Mouse (Mus musculus) C2C12 (cell line): ENCODE data around the gene Hsp90ab1. TPM values are rescaled to one million over a fixed set of nuclear protein-coding genes. Genes with fewer than 3 reads are reported as not detected.

Source experiments
- H3K27me3 ChIP-seq: one replicate; pipeline ENCODE4 v1.6.1; 2011; ENCODE audit not compliant: control insufficient read depth, insufficient read depth, insufficient read length
- H3K36me3 ChIP-seq: one replicate; pipeline ENCODE4 v1.6.1; 2011; ENCODE audit not compliant: control insufficient read depth, insufficient read depth
- H3K4me3 ChIP-seq: one replicate; pipeline ENCODE4 v1.5.1; 2011; ENCODE audit warnings: mild to moderate bottlenecking, control low read depth; ENCODE audit not compliant: poor library complexity, insufficient read depth, severe bottlenecking
- H3K79me2 ChIP-seq: one replicate; pipeline ENCODE4 v1.6.1; 2011; ENCODE audit not compliant: control insufficient read depth, insufficient read depth
- H3K79me3 ChIP-seq: one replicate; pipeline ENCODE4 v1.6.1; 2011; ENCODE audit warnings: low read depth, control low read depth
- H3ac ChIP-seq: one replicate; pipeline ENCODE3; 2011; ENCODE audit warnings: low read depth; ENCODE audit not compliant: control insufficient read depth, insufficient read length
- CEBPB ChIP-seq: IDR thresholded peaks from one replicate; pipeline ENCODE4 v1.6.1; 2011; ENCODE audit warnings: low read depth, mild to moderate bottlenecking, control low read depth, moderate library complexity
- CTCF ChIP-seq: IDR thresholded peaks from one replicate; pipeline ENCODE4 v1.5.1; 2011; ENCODE audit not compliant: control insufficient read depth, insufficient read depth, insufficient read length
- FOSL1 ChIP-seq: IDR thresholded peaks from one replicate; pipeline ENCODE4 v1.8.0; 2011; ENCODE audit warnings: mild to moderate bottlenecking, low read length; ENCODE audit not compliant: poor library complexity, insufficient read depth, severe bottlenecking
- MAX ChIP-seq: IDR thresholded peaks from one replicate; pipeline ENCODE4 v1.6.1; 2011; ENCODE audit warnings: mild to moderate bottlenecking, control low read depth
- MYOD1 ChIP-seq: IDR thresholded peaks from one replicate; pipeline ENCODE4 v1.6.1; 2011; ENCODE audit warnings: low read depth; ENCODE audit not compliant: control insufficient read depth, insufficient read length
- MYOG ChIP-seq: IDR thresholded peaks from one replicate; pipeline ENCODE4 v1.6.1; 2011; ENCODE audit not compliant: control insufficient read depth, insufficient read length; ENCODE audit errors: extremely low read depth
- USF1 ChIP-seq: IDR thresholded peaks from one replicate; pipeline ENCODE4 v1.6.1; 2011; ENCODE audit warnings: low read depth, mild to moderate bottlenecking, control low read depth, moderate library complexity
- polyA plus RNA-seq: library from polyadenylated mRNA; unstranded; fragments of >200 nt; fragmentation: generic; extraction: Trizol; gene quantifications from one replicate; pipeline ENCODE4 v1.2.1, GENCODE M21; 2012; ENCODE audit warnings: missing spikeins

The Hsp90ab1 gene
- polyA plus RNA-seq, 1 experiment = 2,021 TPM

GRCm38 (mm10) chr17:45556514-45557245 is 16.4 kb downstream of the Hsp90ab1 start:
- H3K27me3 ChIP-seq = no peaks in the 10 kb centered on the region
- H3ac ChIP-seq = no peak overlapping the region
- TF ChIP-seq CEBPB = no peak
- no peak for TF ChIP-seq CTCF
- TF ChIP-seq MYOG = no peak
- TF ChIP-seq FOSL1 = no peak
- H3K36me3 ChIP-seq = no peaks in the 10 kb centered on the region
- no peaks in the 10 kb centered on the region for H3K79me3 ChIP-seq
- peaks cover 10% of the 10 kb centered on the region for H3K79me2 ChIP-seq
- H3K4me3 ChIP-seq = peak overlapping the region; percentile 42

GRCm38 (mm10) chr17:45556107-45556489 is 17.0 kb downstream of the Hsp90ab1 start:
- Histone ChIP-seq H3ac (peak overlapping the region; percentile 52), H3K79me3 (no peaks in the 10 kb centered on the region), H3K4me3 (peak overlapping the region; percentile 42), H3K27me3 (no peaks in the 10 kb centered on the region), H3K36me3 (no peaks in the 10 kb centered on the region), H3K79me2 (peaks cover 10% of the 10 kb centered on the region)
- TF ChIP-seq CEBPB = no peak
- TF ChIP-seq MYOD1 = no peak
- TF ChIP-seq CTCF = no peak
- TF ChIP-seq FOSL1 = no peak
- no peak for TF ChIP-seq MAX
- no peak for TF ChIP-seq MYOG
- TF ChIP-seq USF1 = no peak

GRCm38 (mm10) chr17:45555452-45556106 is 17.5 kb downstream of the Hsp90ab1 start, which contains the start of gene Nfkbie:
Gene Nfkbie, plus strand, starts transcription at chr17:45555703.
- Histone ChIP-seq H3K27me3 (no peaks in the 10 kb centered on the region), H3ac (peak within 1 kb of the TSS; percentile 52), H3K4me3 (peak within 1 kb of the TSS; percentile 42), H3K36me3 (no peaks in the 10 kb centered on the region), H3K79me2 (peaks cover 10% of the 10 kb centered on the region), H3K79me3 (no peaks in the 10 kb centered on the region)
- TF ChIP-seq MYOG (no peak), CTCF (no peak), USF1 (no peak), CEBPB (no peak), FOSL1 (no peak), MYOD1 (no peak), MAX (no peak)

DNA sequence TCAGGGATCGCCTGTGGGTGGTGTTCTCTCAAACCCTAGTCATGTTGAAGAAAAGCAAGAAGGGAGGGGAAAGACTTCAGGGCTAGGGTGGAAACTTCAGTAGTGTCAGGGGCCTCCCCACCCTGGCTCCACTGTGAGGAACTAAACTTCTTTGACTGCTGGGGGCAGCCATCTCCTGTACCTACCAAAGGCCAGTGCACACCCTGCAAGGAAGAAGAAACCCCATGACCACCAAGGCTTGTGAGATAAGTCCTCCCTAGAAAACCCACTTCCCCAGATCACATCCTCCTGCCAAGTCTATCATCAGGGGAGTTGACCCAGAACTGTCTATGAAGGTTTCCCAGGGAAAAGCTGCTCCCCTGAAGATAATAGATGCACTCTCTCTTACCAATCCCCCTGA is 18.7 kb downstream of the Hsp90ab1 start:
- peaks cover 10% of the 10 kb centered on the region for H3K79me2 ChIP-seq
- H3K36me3 ChIP-seq = no peaks in the 10 kb centered on the region
- no peak overlapping the region for H3K4me3 ChIP-seq
- TF ChIP-seq CEBPB (no peak), MAX (no peak), USF1 (no peak), FOSL1 (no peak), MYOG (no peak), CTCF (no peak), MYOD1 (no peak)
- H3K27me3 ChIP-seq = peaks cover 4% of the 10 kb centered on the region
- H3K79me3 ChIP-seq = no peaks in the 10 kb centered on the region
- no peak overlapping the region for H3ac ChIP-seq

DNA sequence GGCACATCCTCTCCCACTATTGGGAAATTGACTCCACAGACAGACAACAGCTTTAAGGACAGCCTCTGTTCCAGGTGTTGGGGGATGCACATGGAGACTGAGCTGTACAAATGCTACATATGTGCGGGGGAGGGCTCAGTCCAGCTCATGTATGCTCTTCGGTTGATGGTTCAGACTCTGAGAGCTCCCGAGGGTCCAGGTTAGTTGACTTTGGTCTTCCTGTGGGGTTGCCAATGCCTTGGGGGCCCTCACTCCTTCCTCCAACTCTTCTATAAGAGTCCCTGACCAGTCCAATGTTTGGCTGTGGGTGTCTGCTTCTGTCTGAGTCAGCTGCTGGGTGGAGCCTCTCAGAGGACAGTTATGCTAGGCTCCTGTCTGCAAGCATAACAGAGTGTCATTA is 20.0 kb downstream of the Hsp90ab1 start:
- H3K79me2 ChIP-seq = peaks cover 10% of the 10 kb centered on the region
- no peak for TF ChIP-seq MYOG
- no peak for TF ChIP-seq USF1
- TF ChIP-seq CTCF = no peak
- no peak for TF ChIP-seq MYOD1
- TF ChIP-seq FOSL1 = no peak
- TF ChIP-seq CEBPB = no peak
- TF ChIP-seq MAX = no peak
- peaks cover 9% of the 10 kb centered on the region for H3K27me3 ChIP-seq

DNA sequence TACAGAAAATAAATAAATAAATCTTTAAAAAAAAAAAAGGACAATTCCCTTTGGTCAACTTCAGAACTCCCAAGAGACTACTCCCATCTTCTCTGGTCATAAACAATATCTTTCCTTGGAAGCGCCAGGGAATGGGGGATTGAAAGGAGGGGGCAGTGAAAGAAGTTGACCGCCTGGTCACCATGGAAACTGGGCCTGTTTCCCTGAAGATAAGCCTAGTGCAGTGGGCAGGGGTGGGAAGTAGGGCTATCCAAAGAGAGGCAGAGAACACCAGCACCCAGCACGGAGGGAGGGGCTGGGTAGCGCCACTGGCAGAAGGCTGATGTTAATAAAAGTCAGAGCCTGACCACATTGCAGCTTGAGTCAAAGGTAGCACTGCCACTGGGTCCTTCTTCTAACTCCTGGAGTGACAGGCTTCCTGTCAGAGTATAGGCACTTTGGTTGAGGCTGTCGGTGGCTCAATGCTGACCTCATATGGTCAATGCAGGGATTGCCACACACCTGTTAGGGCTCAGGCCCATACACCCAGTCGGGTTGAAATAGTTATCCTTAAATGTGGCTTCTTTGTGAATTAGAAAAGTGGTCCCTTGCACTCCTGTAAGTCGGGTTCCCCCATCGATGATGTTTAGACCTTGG is 21.1 kb downstream of the Hsp90ab1 start:
- TF ChIP-seq CEBPB (peak; percentile 47), CTCF (peak; percentile 82), MAX (no peak), FOSL1 (no peak), MYOD1 (peak; percentile 71), MYOG (no peak), USF1 (no peak)
- Histone ChIP-seq H3K79me2 (peaks cover 10% of the 10 kb centered on the region), H3K4me3 (no peak overlapping the region), H3K36me3 (no peaks in the 10 kb centered on the region), H3ac (no peak overlapping the region), H3K27me3 (peaks cover 11% of the 10 kb centered on the region), H3K79me3 (no peaks in the 10 kb centered on the region)

More for the DNA sequence above, 20.0 kb downstream of the Hsp90ab1 start:
- Histone ChIP-seq H3ac (no peak overlapping the region), H3K4me3 (no peak overlapping the region), H3K79me3 (no peaks in the 10 kb centered on the region), H3K36me3 (no peaks in the 10 kb centered on the region)
